Mouse (Mus musculus) embryonic facial prominence, embryonic 10.5 days (tissue): ENCODE measurements around the gene Ddn. TPM values are rescaled to one million over a fixed set of nuclear protein-coding genes. Genes with fewer than 3 reads are reported as not detected.
A peak's percentile ranks its signal among the peaks of the same experiment; 100 is the strongest.

Source experiments
- DNase-seq: peaks from one replicate; pipeline ENCODE4 v3.0.0-alpha.2; 2017; ENCODE audit warnings: low spot score
- H3K27ac ChIP-seq: fragments of 300-500 bp; sonication (generic); replicated peaks from 2 replicates; pipeline ENCODE4 v1.5.1; 2016; ENCODE audit warnings: mild to moderate bottlenecking
- H3K27me3 ChIP-seq: fragments of 300-500 bp; sonication (generic); replicated peaks from 2 replicates; pipeline ENCODE4 v1.6.1; 2016; ENCODE audit warnings: low read depth, mild to moderate bottlenecking; ENCODE audit not compliant: poor library complexity, severe bottlenecking
- H3K36me3 ChIP-seq: fragments of 300-500 bp; sonication (generic); replicated peaks from 2 replicates; pipeline ENCODE4 v1.6.1; 2016; ENCODE audit warnings: mild to moderate bottlenecking, moderate library complexity
- H3K4me1 ChIP-seq: fragments of 300-500 bp; sonication (generic); 2 replicates; pipeline ENCODE4 v1.6.1; 2016
- H3K4me3 ChIP-seq: fragments of 300-500 bp; sonication (generic); 2 replicates; pipeline ENCODE4 v1.5.1; 2016; ENCODE audit warnings: mild to moderate bottlenecking, moderate library complexity
- H3K9me3 ChIP-seq: fragments of 300-500 bp; sonication (generic); 2 replicates; pipeline ENCODE4 v1.6.1; 2016; ENCODE audit warnings: mild to moderate bottlenecking
- WGBS: fragments of 180-500 bp; shearing (Covaris S2); methylation state at CpG from one replicate; pipeline ENCODE4 v1.1.7; 2016; 5-methylcytosine and 5-hydroxymethylcytosine counted together
- polyA plus RNA-seq: library from polyadenylated mRNA; unstranded; fragments of >200 nt; fragmentation: Nextera tagmentation; extraction: Ambion mirVana; gene quantifications from 2 replicates; pipeline ENCODE4 v1.2.1, GENCODE M21; 2016

The Ddn gene
- polyA plus RNA-seq: not detected in 2 replicates

DNA sequence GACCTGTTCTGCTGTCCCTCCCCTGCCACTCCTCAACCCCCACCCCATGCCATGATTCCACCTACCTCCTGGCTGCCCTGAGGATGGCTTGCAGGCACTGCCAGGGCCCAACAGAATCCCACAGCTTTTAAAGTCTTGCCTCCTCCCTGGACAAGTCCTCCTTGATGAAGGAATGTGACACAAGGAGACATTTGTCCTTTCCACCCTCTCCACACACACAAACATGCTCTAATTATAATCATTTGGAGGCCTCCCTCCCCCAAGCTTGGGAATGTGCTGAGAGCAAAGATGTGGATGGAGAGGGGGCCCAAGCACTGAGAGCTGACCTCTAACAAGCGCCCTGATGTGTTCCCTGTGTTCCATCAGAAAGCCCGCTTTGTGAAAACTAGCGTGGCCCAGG is at the start of gene Ddn:
Gene Ddn (minus strand): TSS at position 101 of the 400 bp plus-strand sequence.
- 29% methylated on average over 3 of the region's 3 CpGs for WGBS
- H3K27me3 ChIP-seq: peaks cover 68% of the 10 kb centered on the region
- no peaks in the 10 kb centered on the region for H3K9me3 ChIP-seq
- no peak for DNase-seq
- H3K27ac ChIP-seq: no peak within 1 kb of the TSS
- peaks cover 52% of the 10 kb centered on the region for H3K4me1 ChIP-seq
- H3K36me3 ChIP-seq: peaks cover 37% of the 10 kb centered on the region
- peak within 1 kb of the TSS; percentile 62 for H3K4me3 ChIP-seq

DNA sequence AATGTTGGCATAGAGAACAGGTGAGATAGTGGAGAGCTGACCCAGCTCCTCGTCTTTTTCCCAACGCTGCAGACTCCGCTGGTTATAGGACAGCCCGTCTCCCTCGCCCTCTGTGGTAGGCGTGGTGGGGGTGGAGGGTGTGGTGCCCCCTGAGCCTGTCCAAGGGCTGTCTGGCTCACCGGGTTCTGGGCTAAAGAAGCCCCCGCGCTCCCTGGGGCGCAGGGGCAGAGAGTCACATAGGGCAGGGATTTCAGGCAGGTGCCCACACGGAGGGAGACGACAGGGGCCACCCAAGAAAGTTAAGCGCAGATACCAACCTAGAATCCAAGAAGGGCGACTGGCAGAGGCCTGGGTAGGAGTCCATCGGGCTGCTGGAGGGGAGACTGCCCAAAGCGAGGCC is 44.9 kb upstream of the Ddn start:
- H3K4me3 ChIP-seq: no peak overlapping the region
- no peaks in the 10 kb centered on the region for H3K27me3 ChIP-seq
- H3K4me1 ChIP-seq: no peaks in the 10 kb centered on the region
- no peak for DNase-seq
- no peaks in the 10 kb centered on the region for H3K9me3 ChIP-seq
- H3K36me3 ChIP-seq: peaks cover 100% of the 10 kb centered on the region
- no peak overlapping the region for H3K27ac ChIP-seq
- 95% methylated on average over 16 of the region's 16 CpGs for WGBS

DNA sequence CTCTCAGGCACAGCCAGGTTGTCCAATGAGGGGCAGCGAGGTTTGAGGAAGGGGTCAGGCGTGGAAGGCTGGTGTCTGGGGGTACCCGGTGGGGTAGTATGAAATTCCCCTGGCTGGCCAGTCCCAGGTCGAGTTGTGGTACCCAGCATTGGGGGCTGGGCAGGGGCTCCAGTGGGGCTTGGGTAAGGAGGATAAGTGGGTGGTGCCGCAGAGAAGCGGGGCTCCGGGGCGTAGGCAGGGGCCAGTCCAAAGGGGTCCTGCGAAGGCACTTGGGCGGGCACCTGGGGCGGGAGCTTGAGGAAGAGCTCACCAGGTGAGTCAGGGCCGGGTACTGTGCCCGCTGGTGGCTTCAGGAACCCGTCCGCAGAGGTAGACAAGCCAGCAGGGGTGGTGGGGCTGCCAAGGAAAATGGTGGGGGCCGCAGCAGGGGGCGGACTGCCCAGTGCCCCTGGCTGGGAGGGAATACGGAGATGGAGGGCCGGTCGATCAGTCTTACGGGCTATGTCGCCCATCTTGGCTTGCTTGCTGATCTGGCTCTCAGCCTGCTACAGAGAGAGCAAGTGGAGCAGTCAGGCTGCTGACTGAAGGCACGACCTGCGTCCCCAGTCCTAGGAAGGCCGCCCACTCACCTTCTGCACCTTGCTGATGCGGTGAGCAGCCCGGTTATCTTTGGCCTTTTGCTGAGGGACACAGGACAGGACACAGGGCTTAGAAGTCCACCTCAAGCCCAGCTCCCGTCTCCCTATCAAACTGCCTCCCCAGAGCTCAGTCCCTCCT is 44.1 kb upstream of the Ddn start:
- H3K27me3 ChIP-seq: no peaks in the 10 kb centered on the region
- 95% methylated on average over 28 of the region's 28 CpGs for WGBS
- no peaks in the 10 kb centered on the region for H3K4me1 ChIP-seq
- no peak overlapping the region for H3K4me3 ChIP-seq
- H3K36me3 ChIP-seq: peaks cover 100% of the 10 kb centered on the region
- no peaks in the 10 kb centered on the region for H3K9me3 ChIP-seq
- H3K27ac ChIP-seq: no peak overlapping the region
- no peak for DNase-seq

DNA sequence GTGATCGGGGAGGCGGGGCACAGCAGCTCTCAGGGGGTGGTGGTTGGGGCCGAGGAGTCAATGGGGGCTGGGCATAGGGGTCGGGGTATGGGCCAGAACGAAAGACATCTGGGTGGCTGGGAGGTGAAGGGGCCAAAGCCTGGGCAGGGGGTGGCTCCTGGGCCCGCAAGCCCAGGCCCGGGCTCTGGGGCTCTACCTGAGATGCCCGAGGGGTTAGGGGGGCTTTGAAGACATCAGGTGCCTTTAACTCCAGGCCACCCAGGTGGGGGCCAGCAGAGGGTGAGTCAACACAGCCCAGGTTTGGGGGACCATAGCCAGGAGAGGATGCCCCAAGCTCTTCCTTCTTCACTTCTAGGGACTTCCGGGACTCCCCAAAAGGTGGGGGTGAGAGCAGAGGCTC is 43.4 kb upstream of the Ddn start:
- no peaks in the 10 kb centered on the region for H3K4me1 ChIP-seq
- WGBS: 87% methylated on average over 9 of the region's 9 CpGs
- H3K36me3 ChIP-seq: peaks cover 100% of the 10 kb centered on the region
- H3K27me3 ChIP-seq: no peaks in the 10 kb centered on the region
- no peak overlapping the region for H3K27ac ChIP-seq
- DNase-seq: no peak
- H3K4me3 ChIP-seq: no peak overlapping the region
- H3K9me3 ChIP-seq: no peaks in the 10 kb centered on the region

DNA sequence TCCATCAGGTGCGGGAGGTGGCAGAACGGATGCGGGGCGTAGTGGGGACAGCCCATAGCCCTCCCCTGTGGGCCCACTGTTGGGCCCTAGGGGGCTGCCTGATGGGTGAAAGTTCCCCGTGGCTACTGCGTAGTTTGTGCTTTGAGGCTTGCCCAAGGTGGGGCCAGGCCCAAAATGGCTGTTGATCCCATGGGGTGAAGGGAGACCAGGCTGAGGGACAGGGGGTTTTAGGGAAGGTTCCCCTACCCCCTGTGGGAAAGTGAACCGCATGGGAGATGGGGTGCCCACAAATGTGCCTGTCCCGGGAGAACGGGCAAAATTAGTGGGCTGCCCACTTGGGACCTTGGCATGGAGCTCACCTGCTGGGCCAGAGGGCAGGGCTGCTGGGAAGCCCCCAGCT is 42.8 kb upstream of the Ddn start:
- 96% methylated on average over 9 of the region's 9 CpGs for WGBS
- no peak for DNase-seq
- Histone ChIP-seq H3K27me3 (no peaks in the 10 kb centered on the region), H3K4me3 (no peak overlapping the region), H3K27ac (no peak overlapping the region), H3K36me3 (peaks cover 100% of the 10 kb centered on the region), H3K4me1 (no peaks in the 10 kb centered on the region), H3K9me3 (no peaks in the 10 kb centered on the region)

DNA sequence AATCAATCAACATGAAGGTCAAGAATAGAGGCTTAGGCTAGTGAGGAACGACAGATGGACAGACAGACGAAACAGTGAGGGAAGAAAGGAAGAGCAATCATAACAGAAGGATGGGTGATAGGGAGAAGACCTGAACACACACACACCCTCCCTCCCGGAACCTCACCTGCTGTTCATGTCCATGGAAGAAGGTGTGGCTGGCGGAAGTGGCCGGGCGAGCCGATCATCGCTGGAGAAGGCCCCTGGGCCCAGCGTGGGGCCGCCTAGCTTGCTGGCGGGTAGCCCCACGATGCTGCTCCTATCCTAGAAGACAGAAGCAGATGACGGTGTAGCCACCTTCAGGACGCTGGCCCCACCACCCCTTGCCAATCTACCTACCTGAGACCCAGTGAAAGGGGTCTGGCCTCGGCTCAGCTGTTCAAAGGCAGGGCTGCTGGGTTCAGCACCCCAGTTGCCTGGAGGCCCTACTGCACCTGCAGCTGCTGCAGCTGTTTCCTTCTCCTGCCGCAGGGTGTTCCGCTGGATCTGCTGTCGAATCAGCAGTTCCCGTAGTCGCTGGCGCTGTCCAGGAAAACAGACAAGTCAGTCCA is 42.0 kb upstream of the Ddn start:
- Histone ChIP-seq H3K4me1 (no peaks in the 10 kb centered on the region), H3K27ac (no peak overlapping the region), H3K4me3 (0 out of 2 replicates have a peak overlapping the region, but pooled peaks have one; percentile 3), H3K9me3 (no peaks in the 10 kb centered on the region), H3K27me3 (no peaks in the 10 kb centered on the region), H3K36me3 (peaks cover 100% of the 10 kb centered on the region)
- no peak for DNase-seq
- 94% methylated on average over 21 of the region's 21 CpGs for WGBS

DNA sequence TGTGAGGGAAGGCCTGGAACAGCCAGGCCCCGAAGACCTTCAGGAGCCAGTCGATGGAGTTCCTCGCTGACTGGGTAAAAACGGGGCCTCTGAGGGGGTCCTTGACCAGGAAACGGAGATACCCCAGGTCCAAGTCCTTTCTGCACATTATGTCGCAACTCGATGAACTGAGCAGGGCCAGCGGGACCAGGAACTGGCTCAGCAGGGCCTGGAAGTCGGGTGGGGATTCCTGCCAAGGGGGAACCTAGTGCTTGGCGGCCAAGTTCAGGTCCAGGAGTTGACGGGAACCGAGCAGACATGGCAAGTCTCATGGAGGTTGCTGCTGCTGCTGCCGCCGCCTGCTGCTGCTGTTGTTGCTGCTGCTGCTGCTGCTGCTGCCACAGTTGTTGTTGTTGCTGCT is 41.4 kb upstream of the Ddn start:
- no peak overlapping the region for H3K27ac ChIP-seq
- H3K36me3 ChIP-seq: peaks cover 100% of the 10 kb centered on the region
- 93% methylated on average over 14 of the region's 14 CpGs for WGBS
- no peak for DNase-seq
- H3K9me3 ChIP-seq: no peaks in the 10 kb centered on the region
- H3K27me3 ChIP-seq: no peaks in the 10 kb centered on the region
- H3K4me1 ChIP-seq: no peaks in the 10 kb centered on the region
- no peak overlapping the region for H3K4me3 ChIP-seq

DNA sequence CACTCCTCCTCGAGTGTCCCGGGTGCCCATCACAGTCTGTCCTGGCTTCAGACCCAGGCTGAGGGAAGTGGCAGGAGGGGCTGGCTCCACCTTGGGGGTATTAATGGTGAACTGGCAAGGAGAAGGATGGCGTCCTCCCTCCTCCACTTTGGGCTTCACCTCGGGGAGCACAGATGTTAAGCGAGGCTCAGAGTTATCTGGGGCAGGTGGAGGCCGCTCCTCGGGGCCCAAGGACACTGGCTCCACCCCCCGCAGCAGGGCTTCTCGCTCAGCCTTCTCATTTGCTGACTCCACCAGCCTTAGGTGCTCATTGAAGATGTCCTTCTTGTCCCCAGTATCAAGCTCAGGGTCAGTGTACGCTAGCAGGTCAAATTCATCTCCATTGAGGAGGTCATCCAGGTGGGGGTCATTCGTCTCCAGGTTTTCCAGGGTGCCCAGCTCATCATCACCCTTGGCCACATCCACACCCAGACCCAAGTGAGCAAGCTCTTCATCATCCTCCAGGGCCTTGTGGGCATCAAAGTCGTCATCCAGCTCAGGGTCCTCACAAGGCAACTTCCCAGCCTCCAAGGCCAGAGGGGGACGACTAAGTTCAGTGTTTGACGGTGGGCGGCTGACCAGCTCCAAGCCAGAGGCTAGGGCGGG is 40.8 kb upstream of the Ddn start:
- DNase-seq: no peak
- Histone ChIP-seq H3K27me3 (no peaks in the 10 kb centered on the region), H3K4me3 (no peak overlapping the region), H3K9me3 (no peaks in the 10 kb centered on the region), H3K4me1 (no peaks in the 10 kb centered on the region), H3K27ac (no peak overlapping the region), H3K36me3 (peaks cover 100% of the 10 kb centered on the region)
- 88% methylated on average over 16 of the region's 16 CpGs for WGBS

DNA sequence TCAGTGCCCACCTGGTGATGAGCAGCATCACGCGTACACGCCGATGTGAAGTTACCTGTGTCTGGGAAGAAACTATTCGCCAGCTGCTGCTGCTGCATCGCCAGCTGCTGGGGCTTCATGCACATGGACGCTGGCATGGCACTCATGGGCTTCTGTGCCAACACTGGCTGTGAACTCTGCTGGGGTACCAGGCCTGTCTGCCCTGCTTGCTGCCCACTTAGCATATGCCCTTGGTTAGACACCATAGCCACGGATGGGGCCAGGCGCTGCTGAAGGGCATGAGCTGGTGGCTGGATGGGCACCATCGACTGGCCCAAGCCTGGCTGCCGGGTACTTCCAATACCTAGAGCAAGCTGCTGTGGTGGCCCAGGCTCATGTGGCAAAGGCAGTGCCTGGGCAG is 39.9 kb upstream of the Ddn start:
- Histone ChIP-seq H3K4me3 (no peak overlapping the region), H3K4me1 (no peaks in the 10 kb centered on the region), H3K36me3 (peaks cover 100% of the 10 kb centered on the region), H3K9me3 (no peaks in the 10 kb centered on the region), H3K27me3 (no peaks in the 10 kb centered on the region), H3K27ac (no peak overlapping the region)
- WGBS: 95% methylated on average over 11 of the region's 11 CpGs
- no peak for DNase-seq

DNA sequence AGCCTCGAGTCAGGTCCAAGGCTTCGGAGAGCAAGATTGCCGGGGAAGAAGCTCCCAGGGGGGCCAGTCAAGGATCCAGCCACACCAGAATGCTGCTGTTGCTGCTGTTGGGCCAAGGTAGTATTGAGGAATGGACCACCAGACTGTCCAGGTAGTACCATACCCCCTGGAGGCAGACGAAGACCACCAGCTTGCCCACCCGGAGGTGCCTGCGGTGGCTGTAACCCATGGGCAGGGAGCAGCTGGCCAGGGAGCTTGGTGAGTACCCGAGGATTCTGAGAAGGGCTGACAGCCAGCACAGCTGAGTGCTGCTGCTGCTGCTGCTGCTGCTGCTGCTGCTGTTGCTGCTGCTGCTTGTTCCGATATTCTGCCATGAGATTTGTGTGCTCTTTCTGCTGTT is 36.9 kb upstream of the Ddn start:
- Histone ChIP-seq H3K36me3 (peaks cover 100% of the 10 kb centered on the region), H3K27ac (no peak overlapping the region), H3K9me3 (no peaks in the 10 kb centered on the region), H3K4me1 (no peaks in the 10 kb centered on the region), H3K4me3 (no peak overlapping the region), H3K27me3 (no peaks in the 10 kb centered on the region)
- no peak for DNase-seq
- WGBS: 90% methylated on average over 8 of the region's 8 CpGs

DNA sequence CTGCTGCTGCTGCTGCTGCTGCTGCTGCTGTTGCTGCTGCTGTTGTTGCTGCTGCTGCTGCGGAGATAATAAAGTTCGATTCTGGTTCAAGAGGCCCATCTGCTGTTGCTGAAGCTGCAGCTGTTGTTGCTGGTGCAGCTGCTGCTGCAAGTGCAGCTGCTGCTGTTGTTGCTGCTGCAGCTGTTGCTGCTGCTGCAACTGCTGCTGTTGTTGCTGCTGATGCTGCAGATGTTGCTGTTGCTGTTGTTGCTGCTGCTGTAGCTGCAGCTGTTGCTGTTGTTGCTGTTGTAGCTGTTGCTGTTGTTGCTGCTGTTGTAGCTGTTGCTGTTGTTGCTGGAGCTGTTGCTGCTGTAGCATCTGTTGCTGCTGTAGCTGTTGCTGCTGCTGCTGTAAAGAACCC is 35.9 kb upstream of the Ddn start:
- Histone ChIP-seq H3K9me3 (no peaks in the 10 kb centered on the region), H3K4me1 (no peaks in the 10 kb centered on the region), H3K27me3 (no peaks in the 10 kb centered on the region), H3K4me3 (no peak overlapping the region), H3K27ac (no peak overlapping the region), H3K36me3 (peaks cover 100% of the 10 kb centered on the region)
- no peak for DNase-seq
- 99% methylated on average over 2 of the region's 2 CpGs for WGBS

DNA sequence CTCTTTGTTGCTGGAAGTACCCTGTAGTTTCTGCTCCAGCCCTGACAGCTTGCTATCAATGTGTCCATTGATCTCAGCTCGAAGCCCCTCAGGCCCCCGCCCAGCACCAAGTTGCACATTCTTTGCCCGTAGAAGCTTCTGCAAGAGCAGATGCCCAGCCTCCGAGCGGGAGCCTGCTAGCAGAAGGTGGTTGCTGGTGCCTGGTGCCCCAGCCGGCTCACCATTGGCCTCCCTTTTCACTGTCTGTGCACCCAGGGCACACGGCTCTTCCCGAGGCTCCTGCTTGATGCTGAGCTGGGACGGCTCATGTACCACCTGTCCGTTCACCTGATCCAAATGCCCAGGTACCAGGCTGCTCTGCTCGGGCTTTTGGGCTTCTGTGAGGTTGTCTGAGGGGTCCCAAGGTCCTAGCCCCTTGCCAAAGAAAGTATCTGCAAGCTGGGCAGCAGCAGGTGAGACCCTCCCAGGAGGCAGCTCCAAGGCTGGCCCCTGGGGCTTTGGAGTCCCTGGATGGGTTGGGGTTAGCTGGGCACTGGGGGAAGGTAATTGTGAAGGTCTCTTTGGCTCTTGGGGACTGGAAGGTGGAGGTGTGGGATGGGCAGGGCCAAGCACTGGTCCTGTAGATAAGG is 34.4 kb upstream of the Ddn start:
- Histone ChIP-seq H3K36me3 (peaks cover 100% of the 10 kb centered on the region), H3K27me3 (no peaks in the 10 kb centered on the region), H3K27ac (no peak overlapping the region), H3K9me3 (no peaks in the 10 kb centered on the region), H3K4me3 (no peak overlapping the region), H3K4me1 (no peaks in the 10 kb centered on the region)
- no peak for DNase-seq
- WGBS: 84% methylated on average over 11 of the region's 11 CpGs
